Mouse (Mus musculus) heart, embryonic 16.5 days (tissue): ENCODE results near the gene Eps8l3. TPM values are rescaled to one million over a fixed set of nuclear protein-coding genes. Genes with fewer than 3 reads are reported as not detected.
"Not testable (repeated sequence)": the region's sequence is repeated elsewhere in the genome, so short reads cannot be mapped to it uniquely, and the experiment has no call there.

Experiments
- ATAC-seq: fragments of 200-750 bp; cut with Nextera tagmentation; replicated peaks from 2 replicates; pipeline ENCODE4 v1.8.0; 2017; ENCODE audit warnings: moderate number of reproducible peaks; ENCODE audit not compliant: insufficient read depth, low FRiP score; ENCODE audit errors: extremely low read depth
- H3K27ac ChIP-seq: fragments of 300-500 bp; sonication (generic); 2 replicates; pipeline ENCODE4 v1.5.1; 2014; ENCODE audit warnings: mild to moderate bottlenecking, low read length, control low read depth, moderate library complexity
- H3K27me3 ChIP-seq: fragments of 300-500 bp; sonication (generic); 2 replicates; pipeline ENCODE4 v1.6.1; 2014; ENCODE audit warnings: low read length, mixed read lengths; ENCODE audit not compliant: control insufficient read depth, insufficient read depth
- H3K36me3 ChIP-seq: fragments of 300-500 bp; sonication (generic); 2 replicates; pipeline ENCODE4 v1.6.1; 2014; ENCODE audit not compliant: control insufficient read depth, insufficient read depth
- H3K4me1 ChIP-seq: fragments of 300-500 bp; sonication (generic); 2 replicates; pipeline ENCODE4 v1.6.1; 2014; ENCODE audit warnings: low read length, mixed read lengths; ENCODE audit not compliant: control insufficient read depth, insufficient read depth
- H3K4me2 ChIP-seq: fragments of 300-500 bp; sonication (generic); 2 replicates; pipeline ENCODE4 v1.6.1; 2014; ENCODE audit warnings: low read depth, mild to moderate bottlenecking, control low read depth, low read length
- H3K4me3 ChIP-seq: fragments of 300-500 bp; sonication (generic); 2 replicates; pipeline ENCODE4 v1.5.1; 2014; ENCODE audit warnings: mild to moderate bottlenecking, control low read depth, low read length
- H3K9ac ChIP-seq: fragments of 300-500 bp; sonication (generic); 2 replicates; pipeline ENCODE4 v1.6.1; 2014; ENCODE audit warnings: low read length, control low read depth
- H3K9me3 ChIP-seq: fragments of 300-500 bp; sonication (generic); replicated peaks from 2 replicates; pipeline ENCODE4 v1.6.1; 2016; ENCODE audit warnings: low read length; ENCODE audit not compliant: control insufficient read depth
- WGBS: fragments of 180-500 bp; shearing (Covaris S2); extraction: QIAGEN DNeasy Blood & Tissue Kit; methylation state at CpG from one replicate; pipeline ENCODE4 v1.1.7; 2014; 5-methylcytosine and 5-hydroxymethylcytosine counted together
- polyA plus RNA-seq: library from polyadenylated mRNA; unstranded; fragments of >200 nt; fragmentation: Nextera tagmentation; extraction: Ambion mirVana; gene quantifications from 2 replicates; pipeline ENCODE4 v1.2.1, GENCODE M21; 2015

Eps8l3 gene
- polyA plus RNA-seq, 1 experiment from 2014 or later: 0.64 TPM

DNA sequence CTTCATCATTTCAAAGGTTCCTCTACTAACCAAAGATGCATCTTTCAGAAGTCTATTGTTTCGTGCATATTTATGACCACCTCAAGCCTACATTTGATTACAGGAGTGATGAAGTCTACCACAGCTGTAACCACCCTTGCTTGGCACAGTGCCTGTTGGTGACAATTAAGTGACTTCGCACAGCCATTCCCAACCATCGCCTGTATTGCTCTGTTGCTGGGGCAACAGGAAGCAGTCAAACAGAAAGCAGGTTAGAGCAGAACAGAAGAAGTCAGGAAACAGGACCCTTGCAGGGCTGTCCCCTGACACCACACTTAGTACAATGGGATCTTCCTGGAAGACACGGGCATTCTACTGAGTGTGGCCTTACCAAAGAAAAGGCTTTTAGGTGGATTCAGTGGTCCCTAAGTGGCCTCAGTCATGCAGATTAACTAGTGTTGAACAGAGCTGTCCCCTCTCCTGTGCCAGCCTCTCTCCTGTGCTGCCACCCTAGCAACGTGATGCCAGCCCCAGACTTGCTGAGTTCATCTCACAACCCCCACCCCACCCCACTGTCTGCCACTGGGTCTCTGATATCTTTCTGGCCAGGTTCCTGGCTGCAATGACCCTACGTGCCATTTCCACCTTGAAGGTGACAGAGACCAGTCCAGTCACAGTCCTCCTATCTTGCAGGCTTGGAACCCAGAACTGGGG, 27.9 kb upstream of the Eps8l3 start:
- H3K36me3 ChIP-seq: no peaks in the 10 kb centered on the region
- H3K27me3 ChIP-seq: no peaks in the 10 kb centered on the region
- H3K4me3 ChIP-seq: no peak overlapping the region
- H3K4me1 ChIP-seq: peaks cover 16% of the 10 kb centered on the region
- WGBS: 54% methylated on average over 6 of the region's 6 CpGs
- no peak overlapping the region for H3K9ac ChIP-seq
- H3K27ac ChIP-seq: no peak overlapping the region
- H3K9me3 ChIP-seq: no peaks in the 10 kb centered on the region
- no peak overlapping the region for H3K4me2 ChIP-seq
- no peak for ATAC-seq

DNA sequence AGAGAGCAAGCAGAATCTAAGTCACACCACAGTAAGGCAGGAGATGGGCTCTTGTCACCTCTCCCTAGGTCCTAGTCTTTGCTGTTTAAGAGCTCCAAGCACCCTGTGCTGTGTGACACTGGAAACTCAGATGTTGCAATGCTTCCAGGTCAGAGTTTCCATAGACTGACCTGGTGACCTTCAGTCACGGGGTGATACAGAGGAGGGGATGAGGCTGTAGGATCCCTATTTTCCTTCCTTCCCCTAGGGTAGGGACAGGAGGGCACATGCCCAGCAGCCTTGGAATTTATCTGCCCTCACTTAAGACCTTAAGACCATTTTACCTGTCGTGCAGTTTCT, 27.4 kb upstream of the Eps8l3 start:
- ATAC-seq: no peak
- Histone ChIP-seq H3K9ac (no peak overlapping the region), H3K4me2 (no peak overlapping the region), H3K36me3 (no peaks in the 10 kb centered on the region), H3K27ac (no peak overlapping the region), H3K9me3 (no peaks in the 10 kb centered on the region), H3K4me1 (peaks cover 13% of the 10 kb centered on the region), H3K27me3 (no peaks in the 10 kb centered on the region), H3K4me3 (no peak overlapping the region)
- WGBS: 87% methylated on average over 2 of the region's 2 CpGs

GRCm38 (mm10) chr3:107850418-107851031, 26.5 kb upstream of the Eps8l3 start:
- 12% methylated on average over 12 of the region's 12 CpGs for WGBS
- no peaks in the 10 kb centered on the region for H3K27me3 ChIP-seq
- peaks cover 13% of the 10 kb centered on the region for H3K4me1 ChIP-seq
- ATAC-seq: peak; percentile 42; the same call in 1 of the 2 replicates
- H3K27ac ChIP-seq: no peak overlapping the region
- H3K4me2 ChIP-seq: peak overlapping the region; percentile 50
- H3K9me3 ChIP-seq: no peaks in the 10 kb centered on the region
- H3K9ac ChIP-seq: peak overlapping the region; percentile 14; the same call in 1 of the 2 replicates
- no peaks in the 10 kb centered on the region for H3K36me3 ChIP-seq
- H3K4me3 ChIP-seq: no peak overlapping the region

DNA sequence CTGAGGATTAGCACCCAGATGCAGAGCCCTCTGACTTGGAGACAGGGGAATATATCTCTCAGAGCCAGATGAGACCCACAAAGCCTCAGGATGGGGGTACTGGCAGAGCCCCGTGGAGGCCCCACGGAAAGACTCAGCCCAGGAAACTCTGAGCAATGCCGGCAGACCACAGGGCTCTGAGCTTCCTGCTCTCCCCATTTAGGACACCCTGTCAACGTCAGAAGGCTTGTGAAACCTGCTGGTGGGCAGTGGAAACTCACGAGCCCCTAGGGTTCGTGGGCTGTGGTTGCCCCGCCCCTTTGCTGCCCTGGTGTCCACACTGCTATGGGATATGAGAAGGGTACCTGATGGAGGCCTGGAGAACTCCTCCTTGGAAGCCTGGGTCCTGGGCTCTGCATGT, 24.2 kb upstream of the Eps8l3 start:
- WGBS: 52% methylated on average over 7 of the region's 7 CpGs
- ATAC-seq: no peak

DNA sequence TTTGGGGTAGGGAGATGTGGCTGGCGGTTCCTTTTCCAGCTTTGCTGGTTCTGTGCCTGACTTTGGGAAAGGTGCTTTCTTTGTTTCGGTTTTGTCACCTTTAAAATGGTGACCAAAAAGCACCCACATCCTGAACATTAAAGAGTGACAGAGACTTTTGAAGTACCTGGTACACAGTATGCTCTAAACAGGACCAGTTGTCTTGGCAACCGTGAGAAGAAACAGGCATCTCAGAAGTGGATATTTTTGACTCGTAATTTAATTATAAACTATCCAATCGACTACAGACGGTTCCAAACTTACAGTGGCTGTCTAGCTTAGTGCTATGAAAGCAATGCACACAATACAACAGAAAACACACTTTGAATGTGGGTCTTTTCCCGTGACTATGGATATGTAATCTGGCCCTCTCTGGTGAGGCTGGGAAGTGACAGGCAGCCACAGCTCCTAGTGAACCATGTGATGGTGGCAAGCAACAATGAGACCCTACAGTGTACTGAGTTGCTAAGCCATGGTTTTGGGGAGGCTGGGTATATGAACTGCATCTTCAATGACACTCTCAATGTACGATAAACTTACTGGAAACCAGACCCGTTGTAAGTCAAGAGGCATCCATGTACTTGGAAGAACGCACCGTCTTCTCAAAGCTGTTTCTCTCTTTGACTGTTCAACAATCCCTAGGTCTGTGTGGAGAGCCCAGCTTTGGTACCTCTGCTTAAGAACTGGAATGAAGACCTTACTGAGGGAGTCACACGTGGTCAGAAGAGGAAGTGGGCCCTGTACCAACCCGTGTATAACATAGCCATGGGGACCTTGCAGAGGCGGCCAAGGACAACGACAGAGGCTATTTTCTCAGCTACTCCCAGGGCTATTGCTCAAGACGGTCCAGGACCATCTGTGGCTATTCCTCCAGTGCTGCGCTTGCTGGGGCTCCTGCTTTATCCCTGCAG, 23.5 kb upstream of the Eps8l3 start:
- Histone ChIP-seq H3K36me3 (no peaks in the 10 kb centered on the region), H3K4me3 (no peak overlapping the region), H3K9me3 (no peaks in the 10 kb centered on the region), H3K4me2 (no peak overlapping the region), H3K27ac (no peak overlapping the region), H3K9ac (no peak overlapping the region), H3K27me3 (peaks cover 3% of the 10 kb centered on the region; the same call in 1 of the 2 replicates), H3K4me1 (peaks cover 16% of the 10 kb centered on the region)
- 77% methylated on average over 17 of the region's 17 CpGs for WGBS
- ATAC-seq: no peak

More for the DNA sequence above, 24.2 kb upstream of the Eps8l3 start:
- Histone ChIP-seq H3K9ac (no peak overlapping the region), H3K27me3 (peaks cover 3% of the 10 kb centered on the region; the same call in 1 of the 2 replicates), H3K9me3 (no peaks in the 10 kb centered on the region), H3K4me2 (no peak overlapping the region), H3K4me1 (peaks cover 15% of the 10 kb centered on the region), H3K27ac (no peak overlapping the region), H3K4me3 (no peak overlapping the region), H3K36me3 (no peaks in the 10 kb centered on the region)

GRCm38 (mm10) chr3:107855368-107855767, 21.7 kb upstream of the Eps8l3 start:
- peaks cover 3% of the 10 kb centered on the region; the same call in 1 of the 2 replicates for H3K27me3 ChIP-seq
- 73% methylated on average over 13 of the region's 13 CpGs for WGBS

GRCm38 (mm10) chr3:107857646-107858045, 19.4 kb upstream of the Eps8l3 start:
- Histone ChIP-seq H3K4me3 (no peak overlapping the region), H3K9me3 (no peaks in the 10 kb centered on the region), H3K27ac (no peak overlapping the region), H3K36me3 (no peaks in the 10 kb centered on the region), H3K27me3 (peaks cover 3% of the 10 kb centered on the region; the same call in 1 of the 2 replicates), H3K4me1 (peaks cover 6% of the 10 kb centered on the region), H3K4me2 (no peak overlapping the region), H3K9ac (no peak overlapping the region)
- WGBS: 44% methylated on average over 6 of the region's 6 CpGs
- no peak for ATAC-seq

More at GRCm38 (mm10) chr3:107855368-107855767, 21.7 kb upstream of the Eps8l3 start:
- Histone ChIP-seq H3K4me3 (no peak overlapping the region), H3K4me1 (peaks cover 9% of the 10 kb centered on the region), H3K36me3 (no peaks in the 10 kb centered on the region), H3K4me2 (no peak overlapping the region), H3K27ac (no peak overlapping the region), H3K9me3 (no peaks in the 10 kb centered on the region), H3K9ac (no peak overlapping the region)
- no peak for ATAC-seq

- H3K9me3 ChIP-seq, H3K4me1 ChIP-seq, H3K27me3 ChIP-seq, H3K4me3 ChIP-seq, H3K36me3 ChIP-seq, H3K27ac ChIP-seq, ATAC-seq, H3K9ac ChIP-seq, H3K4me2 ChIP-seq: not testable (repeated sequence)
- WGBS: 75% methylated on average over 5 of the region's 5 CpGs
These were observed 15.5 kb upstream of the Eps8l3 start for GRCm38 (mm10) chr3:107861483-107861882.
